Mouse (Mus musculus) adipocyte (in vitro differentiated cells): Measurements from ENCODE around the gene Man1c1.
A peak's percentile ranks its signal among the peaks of the same experiment; 100 is the strongest.

Source experiments
- DNase-seq: peaks from one replicate; pipeline ENCODE4 v3.0.0-alpha.2; 2016; ENCODE audit warnings: low spot score

Man1c1 gene

DNA sequence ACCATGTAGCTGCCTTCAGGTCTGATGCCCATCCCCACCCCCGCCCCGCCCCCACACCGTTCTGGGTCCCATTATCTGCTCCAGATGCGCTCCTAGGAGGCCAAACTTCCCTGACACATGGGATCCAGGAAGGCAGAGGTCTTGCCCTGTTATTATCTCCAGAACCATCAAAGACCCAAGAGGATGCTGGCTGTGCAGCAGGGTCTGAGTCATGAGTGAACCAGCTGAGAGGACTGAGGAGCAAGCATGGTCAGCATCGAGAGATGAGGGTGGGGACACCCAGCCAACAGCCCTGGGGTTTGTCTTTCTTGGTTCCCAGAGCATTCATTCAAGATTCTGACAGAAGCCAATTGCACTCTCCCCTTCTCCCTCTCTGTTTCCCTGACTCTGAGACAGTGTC lies 100.5 kb downstream of the Man1c1 start:
- no peak for DNase-seq

DNA sequence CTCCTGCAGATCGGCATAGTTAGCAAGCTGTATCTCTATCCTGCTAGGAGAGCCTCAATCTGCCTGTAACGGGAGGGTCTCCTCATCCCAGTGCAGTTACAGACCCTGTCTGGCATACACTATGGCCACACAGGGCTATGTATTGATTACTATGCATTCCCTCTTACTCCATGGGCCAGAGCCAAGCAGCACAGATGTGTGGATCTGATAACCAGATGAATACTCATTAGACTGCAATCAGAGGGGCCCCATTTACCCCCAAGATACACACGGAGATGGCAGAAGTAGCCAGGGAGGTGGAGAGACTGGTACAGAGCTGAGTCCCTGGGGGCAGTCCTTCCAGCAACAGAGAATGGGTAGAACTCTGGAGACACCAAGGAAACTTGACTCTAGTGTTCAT lies 101.5 kb downstream of the Man1c1 start:
- DNase-seq, result no peak

DNA sequence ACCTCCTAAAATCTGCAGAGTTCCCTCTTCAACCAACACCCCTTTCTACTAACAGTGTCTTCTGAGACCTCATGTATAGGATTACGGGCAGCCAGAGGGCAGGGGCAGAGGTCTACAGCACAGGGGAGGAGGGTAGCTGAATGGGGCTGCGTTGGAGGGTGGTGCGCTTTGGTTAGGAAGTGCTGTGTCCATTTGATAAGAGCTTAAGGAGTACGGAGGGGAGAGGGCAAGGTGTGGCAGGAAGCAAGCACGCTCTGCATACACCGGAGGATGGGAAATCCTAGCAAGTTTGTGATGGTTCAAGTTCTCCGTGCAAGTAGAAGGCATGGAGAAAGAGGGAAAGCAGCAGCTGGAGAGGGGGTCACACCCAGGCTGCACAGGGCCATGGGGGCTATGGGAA lies 102.1 kb downstream of the Man1c1 start:
- no peak for DNase-seq

DNA sequence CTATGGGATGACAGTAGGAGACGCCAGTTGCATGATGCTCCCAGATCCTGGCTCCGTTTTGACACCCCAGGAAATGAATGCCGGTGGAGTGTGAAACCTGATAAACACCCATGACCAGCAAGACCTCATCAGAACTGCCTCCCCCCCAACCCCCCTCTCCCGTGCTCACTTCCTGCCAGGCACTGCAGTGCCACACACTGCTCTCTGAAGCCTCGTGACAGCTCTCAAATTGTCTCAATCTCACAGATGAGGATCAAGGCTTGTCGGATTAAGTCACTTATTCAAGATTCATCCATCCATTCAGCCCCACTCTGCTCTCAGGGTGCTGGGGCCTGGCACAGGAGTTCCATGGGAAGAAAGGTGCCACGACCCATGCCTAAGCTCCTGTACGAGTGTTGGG lies 102.7 kb downstream of the Man1c1 start:
- no peak for DNase-seq

DNA sequence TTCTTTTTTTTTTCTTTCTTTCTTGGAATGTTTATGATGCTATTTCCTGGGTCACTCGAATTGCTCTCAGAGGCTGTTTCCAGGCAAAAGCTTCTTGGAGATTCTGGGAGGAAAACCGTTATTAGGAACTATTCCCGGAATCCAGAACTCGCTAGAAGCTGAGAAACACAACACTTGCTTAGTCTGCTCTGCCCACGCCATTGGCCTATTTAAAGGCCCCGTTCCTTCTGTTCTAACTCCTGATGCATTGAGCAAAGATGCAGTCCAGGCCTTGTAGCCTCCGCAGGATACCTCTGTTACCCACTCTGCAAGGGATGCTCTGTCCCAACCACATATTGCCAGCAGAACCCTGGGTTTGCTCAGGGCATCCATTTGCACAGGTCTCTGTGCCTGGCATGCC lies 103.3 kb downstream of the Man1c1 start:
- DNase-seq, result no peak

DNA sequence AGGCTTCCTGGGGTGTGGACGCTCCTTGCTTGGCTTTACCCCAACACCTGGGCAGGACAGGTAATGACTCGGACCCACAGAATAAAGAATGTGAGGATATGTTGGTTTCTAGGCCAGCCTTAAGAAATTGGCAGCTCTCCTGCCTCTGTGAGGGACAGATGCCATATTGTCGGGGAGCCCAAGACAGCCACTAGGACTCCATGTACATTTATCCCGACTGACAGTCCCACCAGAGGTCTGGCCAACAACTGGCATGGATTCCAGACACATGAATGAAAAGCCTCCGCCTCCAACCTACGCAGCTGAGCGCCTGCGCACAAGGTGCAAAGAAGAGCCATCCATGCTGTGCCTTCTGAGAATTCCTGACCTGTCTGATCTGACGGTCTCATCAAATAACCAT lies 104.0 kb downstream of the Man1c1 start:
- DNase-seq, result no peak

DNA sequence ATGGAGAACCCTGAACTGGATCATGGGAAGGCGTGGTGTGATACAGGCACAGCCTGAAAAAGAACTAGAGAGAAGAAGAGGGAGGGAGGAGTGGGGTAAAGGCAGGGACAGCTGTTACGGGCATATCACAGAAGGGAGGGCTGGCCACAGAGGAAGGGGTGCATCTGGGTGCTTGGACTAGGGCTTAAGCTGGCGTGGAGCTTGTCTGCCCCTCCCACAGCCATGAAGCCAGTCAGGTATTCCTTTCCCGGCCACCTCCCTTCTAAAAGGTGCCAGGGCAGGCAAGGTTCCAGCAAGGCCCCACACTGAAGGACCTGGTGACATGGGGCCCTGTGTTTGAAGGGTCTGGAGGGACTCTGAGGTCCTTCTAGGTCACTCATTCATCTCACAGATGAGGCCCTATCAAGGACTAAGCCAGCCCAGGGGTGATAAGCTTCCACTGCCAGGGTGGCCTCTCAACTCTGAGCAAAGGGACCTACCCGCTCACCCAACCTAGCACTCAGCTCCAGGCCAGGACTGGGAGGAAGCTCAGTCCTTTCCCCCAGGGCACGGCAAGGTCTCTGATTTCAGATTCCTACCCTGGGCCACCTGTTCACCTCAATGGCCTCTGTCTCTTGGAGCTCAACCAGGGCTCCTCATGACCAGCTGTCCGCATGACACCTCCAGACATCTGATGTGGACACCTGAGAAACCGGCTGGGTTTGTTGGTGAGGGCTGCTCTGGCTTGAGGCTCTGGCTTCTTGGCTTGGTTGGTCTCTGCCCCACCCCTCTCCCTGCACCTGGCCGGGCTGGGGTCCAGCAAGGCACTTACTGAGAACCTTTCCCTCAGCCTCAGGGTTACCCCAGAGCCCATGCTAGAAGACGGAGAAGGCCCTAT lies 107.0 kb downstream of the Man1c1 start:
- no peak for DNase-seq

DNA sequence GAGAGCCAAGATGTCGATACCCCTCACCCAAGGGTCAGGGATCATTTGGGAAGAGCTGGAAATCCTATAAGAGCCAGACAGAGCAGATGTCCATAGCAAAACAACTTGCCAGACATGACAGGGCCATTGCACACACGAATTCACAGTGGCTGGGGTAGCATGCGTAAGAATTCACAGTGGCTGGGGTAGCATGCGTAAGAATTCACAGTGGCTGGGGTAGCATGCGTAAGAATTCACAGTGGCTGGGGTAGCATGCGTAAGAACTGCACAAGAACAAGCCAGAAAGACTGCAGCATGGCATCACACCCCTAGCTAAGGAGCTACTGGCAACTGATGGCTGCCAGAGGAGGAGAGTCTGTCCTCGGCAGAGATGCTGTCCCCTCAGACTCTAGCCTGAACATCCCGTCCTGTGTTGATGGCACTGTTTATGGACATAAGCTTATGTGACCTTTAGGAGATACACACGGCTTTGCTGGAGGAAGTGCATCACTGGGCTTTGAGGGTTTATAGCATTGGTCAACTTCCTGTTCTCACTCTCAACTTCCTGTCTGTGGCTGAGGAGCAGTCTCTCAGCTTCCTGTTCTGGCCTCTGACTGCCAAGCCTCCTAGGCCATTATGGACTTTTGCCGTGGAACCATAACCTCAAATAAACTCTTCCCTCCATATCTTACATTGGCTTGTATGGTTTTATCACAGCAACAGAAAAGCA lies 109.2 kb downstream of the Man1c1 start:
- no peak for DNase-seq

DNA sequence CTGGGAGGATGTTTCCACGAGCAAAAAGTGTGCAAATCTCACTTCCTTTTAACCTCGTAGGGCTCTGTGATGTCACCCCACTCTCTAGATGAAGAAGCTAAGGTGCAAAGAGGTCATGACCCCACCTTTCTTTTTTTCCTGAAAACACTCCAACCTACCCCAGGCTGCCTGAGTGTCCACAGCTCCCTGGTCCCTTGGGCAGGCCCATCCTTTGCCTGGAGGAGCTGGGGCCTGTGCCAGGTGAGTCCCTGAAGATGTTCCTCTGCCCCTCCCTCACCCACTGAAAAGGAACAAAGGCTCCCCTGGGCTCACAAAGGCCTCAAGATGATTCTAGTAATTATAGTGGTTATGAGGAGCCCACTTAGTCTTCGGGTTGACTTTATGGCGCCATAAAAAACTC lies 111.6 kb downstream of the Man1c1 start:
- no peak for DNase-seq

DNA sequence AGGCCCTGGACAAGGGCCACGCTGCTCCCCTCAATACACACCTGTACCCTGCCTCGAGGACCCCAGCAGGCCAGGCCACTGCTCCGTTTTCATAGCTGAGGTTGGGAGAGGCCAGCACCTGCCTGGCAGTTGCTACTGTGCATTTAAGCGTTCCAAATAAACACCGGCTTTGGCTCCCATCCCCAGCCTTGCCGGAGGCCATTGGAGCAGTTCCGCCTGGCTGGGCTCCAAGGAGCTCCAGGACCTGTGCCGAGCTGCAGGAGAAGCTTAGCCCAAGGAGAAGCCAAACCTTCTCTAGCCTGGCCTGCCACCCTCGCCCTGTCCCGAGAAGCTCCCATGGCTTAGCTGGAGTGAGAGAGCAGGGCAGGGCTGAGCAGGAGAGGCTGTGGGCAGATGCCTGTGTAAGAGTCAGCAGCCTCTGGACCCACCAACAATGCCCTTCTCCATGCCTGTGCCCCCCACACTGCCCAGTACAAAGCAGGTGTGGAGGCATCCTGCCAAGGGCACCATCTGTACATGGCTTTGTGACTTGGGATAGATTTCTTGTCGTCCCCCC lies 112.5 kb downstream of the Man1c1 start:
- DNase-seq, result peak; percentile 82

DNA sequence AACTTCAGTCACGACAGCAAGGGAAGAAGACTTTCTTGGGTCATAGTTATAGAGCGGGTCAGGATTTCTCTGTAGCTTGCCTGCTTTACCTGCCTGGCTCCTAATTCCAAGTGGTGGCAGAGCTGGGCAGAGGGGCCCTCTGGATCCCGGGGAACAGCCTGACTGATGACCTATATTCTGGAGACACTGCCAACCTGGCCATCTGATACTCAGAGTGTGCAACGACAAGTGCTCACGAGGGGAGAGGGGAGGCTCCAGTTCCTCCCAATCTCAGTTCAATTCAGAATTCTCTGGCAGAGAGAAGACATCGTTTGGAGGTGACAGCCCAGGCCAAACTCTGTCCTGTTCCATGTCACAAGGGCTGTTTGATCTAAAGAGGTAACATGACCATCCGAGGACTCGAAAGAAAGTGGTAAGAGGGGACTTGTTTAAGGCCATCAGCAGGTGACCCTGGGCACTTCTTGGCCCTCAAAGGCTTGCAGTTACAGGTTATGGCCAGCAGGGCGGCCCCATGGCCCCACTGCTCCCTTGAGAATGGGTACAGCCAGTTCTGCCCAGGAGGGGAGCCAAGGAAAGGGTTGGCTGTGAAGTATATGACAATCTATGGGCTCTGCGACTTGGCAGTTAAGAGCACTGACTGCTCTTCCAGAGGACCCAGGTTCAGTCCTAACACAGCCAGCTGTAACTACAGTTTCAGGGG lies 113.7 kb downstream of the Man1c1 start:
- DNase-seq, result peak; percentile 52

DNA sequence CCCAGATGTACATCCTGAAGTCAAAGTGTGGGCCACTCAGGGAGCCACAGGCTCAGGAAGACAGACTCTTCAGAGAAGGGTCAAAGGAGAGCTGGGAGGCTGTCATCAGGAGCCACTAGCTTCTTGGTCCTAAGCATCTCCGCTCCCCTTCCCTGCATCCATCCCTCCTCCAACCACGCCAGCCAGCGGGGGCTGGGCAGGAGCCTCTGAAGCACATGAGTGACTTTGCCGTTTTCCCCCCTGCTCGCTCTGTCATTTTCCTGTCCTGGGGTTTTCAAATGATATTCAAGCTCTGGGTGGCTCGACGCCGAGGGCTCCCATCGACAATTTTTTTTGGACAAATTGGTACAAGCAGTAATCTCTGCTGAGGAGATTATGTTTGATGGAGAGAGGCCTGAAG lies 114.3 kb downstream of the Man1c1 start:
- no peak for DNase-seq

DNA sequence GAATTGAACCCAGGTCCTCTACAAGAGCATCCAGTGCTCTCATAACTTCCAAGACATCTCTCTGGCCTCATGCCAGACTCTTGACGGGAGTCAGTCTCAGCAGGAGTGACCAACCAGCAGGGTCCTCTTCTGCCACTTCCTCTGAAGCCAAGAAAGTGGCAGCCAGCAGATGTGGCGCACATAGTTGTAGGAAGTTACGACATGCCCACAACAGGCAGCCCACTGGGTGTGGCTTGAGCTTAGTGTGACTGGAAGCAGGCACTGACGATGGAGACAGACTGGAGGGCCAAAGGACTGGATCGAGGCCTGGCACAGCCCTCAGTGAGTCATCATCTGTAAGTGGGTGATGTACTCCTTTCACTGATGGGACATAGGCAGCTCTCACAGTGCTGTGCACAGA lies 115.1 kb downstream of the Man1c1 start:
- peak; percentile 75 for DNase-seq

DNA sequence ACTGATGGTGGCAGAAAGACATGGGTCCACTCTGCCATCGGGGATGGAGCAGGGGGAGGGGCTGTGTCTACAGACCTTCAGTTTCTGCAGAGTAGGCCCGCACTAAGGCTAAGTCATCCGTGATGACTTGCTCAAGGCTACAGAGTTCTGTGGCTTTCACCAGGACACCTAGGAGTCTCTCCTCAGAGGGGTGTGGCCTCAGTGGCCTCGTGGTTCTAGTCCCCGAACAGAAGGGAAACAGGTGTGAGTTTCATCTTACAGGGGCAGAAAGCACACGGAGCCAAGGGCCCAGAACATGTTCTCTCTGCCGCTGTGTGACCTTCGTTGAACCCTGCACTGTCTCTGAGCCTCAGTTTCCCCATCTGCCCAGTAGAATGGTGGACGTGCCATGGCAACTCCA lies 115.8 kb downstream of the Man1c1 start:
- DNase-seq, result no peak

DNA sequence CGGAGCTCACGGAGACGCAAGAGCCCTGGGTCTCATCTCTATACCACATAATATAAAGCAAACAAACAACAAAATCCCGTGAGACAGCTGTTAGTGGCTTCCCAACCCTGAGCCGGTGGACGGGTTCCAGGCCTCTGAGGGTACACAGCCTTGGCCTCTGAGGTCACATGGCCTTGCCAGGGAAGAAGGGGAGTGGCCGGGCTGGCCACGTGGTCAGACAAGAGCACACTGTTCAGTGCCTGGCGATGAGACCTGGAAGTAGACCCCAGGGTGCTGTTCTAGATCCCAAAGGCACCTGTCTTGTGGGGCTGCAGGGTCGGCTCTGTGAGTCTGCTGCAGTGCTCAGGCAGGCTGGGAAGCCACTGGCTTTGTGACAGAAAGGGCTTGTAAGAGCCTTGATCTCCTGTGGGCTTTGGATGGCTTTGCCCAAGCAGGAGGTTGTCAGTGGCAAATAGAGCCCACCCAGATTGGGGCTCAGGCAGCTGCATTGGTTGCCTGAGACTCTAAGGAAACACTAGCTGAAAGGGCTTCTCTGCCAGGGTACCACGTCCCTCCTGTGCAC lies 116.4 kb downstream of the Man1c1 start:
- DNase-seq, result no peak

DNA sequence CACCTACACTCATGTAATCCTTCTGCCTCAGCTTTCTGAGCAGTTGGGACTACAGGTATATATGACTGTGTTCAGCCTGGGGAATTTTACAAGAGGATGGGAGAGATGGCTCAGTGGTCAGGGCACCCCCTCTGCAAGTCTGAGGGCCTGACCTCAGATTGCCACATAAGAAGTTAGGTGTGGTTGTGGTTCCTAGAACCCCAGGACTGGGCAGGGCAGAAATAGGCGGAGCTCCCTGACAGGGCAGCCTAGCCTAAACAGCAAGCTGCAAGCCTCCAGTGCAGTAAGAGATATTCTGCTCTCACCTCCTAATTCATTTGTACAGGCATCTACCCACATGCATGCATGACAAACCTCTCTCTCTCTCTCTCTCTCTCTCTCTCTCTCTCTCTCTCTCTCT lies 117.5 kb downstream of the Man1c1 start:
- DNase-seq, result no peak

DNA sequence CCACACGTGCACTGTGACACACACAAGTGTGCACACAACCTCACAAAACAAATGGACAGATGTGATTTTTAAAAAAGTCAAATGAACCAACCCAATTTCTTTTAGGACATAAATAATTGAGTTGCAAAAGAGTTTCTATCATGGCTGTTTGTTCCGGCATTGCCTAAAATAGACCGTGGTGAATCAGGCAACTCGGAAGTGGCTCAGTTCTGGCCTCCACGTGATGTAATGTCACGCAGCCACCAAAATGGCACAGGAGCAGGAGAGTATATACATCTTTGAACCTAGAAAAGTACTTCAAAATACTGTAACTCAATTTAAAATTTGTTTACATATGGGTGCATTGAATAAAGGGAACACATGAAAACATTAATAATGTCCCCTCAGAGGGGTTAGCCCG lies 118.0 kb downstream of the Man1c1 start:
- DNase-seq, result no peak

DNA sequence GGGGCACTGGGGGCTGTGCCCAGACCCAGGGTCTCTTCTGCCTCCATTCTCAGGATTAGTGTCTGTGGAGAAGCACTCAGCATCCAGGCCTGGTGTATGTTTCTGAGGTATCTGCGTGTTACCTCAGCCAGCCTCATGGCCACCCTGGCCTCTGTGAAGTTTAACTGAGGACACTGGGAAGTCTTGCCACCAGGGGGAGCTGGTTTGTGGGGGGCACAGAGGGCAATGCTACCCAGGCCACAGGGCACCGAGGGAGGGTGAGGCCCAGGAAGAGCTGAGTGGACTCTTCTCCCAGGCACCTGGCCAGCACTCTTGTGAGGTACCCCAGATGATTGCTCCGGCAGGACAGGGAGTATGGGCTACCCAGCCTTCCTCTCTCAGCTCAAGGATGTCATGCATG lies 120.6 kb downstream of the Man1c1 start:
- DNase-seq, result no peak

DNA sequence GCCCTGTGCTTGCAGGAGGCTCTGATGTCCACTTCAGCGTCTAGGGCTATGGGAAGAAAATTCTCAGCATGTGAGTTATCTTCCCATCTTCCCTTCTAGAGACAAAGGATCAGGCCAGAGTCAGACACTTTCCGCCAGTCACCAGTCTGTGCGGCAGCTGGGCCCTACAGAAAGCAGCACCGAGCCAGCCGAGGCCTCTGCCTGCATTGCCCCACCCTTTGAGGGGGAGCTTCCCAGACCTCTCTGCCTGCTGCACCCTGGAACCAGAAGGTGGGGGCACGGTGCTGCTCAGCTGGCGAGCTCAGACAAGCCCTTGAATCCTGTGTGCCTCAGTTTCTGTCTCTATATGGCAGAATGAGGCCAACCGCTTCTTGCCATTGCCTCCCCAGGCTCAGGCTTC lies 122.7 kb downstream of the Man1c1 start:
- no peak for DNase-seq

DNA sequence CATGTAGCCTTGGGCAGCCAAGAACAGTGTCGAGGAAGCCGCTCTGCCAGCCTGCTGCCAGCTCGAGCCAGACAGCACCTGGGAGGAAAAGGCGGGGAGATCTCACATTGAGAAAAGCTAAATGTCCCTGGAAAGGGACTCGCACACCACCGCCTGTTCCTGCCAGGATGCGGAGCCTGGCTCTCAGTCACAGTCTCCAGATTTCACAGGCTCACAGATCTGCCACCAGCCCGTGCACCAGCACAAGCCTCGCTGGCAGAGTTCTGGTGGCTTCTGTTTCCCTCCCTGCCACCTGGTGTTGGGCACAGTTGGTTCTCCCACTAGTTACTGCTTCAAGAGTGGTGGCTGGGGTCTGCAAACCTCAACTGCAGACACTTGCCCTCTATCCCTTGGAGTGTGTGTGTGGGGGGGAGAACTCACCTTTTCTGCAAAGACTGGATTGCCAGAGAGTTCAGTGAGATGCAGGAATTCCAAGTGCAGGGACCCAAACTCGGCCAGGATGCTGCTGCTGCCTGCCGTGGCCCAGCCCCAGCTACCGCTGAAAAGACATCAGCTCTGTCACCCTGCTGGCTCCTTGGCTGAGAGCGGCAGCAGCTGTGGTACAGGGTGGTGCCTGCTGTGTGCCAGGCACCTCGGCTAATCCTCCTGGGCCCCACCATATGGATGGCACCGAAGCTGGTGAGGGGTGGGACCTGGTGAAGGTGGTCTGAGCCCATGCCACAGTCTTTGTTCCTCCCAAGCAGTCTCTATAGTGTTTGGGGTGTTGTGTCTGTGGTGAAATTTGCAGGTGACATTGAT lies 123.5 kb downstream of the Man1c1 start:
- DNase-seq, result no peak

DNA sequence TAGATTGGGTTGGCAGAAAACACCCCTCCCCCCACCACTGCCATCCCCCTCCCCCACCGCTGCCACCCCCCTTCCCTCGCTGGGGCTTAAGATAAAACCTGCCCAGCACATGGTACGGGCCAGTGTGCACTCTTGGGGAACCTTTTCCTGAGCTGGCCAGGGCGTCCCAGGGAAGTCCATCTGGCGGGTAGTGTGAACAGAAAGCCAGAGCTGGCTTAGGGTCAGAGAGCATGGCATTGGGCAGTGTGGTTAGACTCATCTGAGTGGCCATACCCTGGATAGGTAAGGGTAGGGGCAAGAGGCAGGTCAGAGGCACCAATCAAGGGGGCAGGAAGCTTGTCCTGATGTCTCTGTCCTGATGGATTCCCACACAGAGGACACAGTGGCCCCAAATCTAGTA lies 124.5 kb downstream of the Man1c1 start:
- no peak for DNase-seq

DNA sequence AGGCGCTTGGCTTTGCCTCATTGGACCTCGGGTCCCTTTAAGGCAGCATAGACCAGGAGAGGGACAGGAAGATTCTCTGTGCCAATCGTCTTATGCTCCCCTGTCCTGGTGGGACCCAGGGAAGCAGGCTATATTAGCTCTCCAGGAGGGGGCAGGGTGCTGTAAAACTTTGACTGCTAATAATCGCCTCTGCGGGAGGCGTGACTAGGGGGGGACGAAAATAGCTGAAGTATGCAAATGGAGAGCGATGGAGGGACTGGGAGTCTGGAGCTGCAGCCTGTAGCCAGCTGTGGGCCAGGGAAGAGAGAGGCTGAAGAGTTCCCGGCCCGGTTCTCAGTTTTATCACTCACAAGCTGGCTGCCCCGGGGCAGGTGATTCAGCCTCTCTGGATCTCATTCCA lies 124.9 kb downstream of the Man1c1 start:
- no peak for DNase-seq
